Mouse (Mus musculus) liver, postnatal 0 days (tissue): Measurements from ENCODE around the gene Mical3.

Experiments used
- CTCF ChIP-seq: sonication (generic); IDR thresholded peaks from 2 replicates; pipeline ENCODE4 v1.5.1; 2016; ENCODE audit warnings: antibody characterized with exemption, low read depth
- EP300 ChIP-seq: IDR thresholded peaks from 2 replicates; pipeline ENCODE4 v1.6.1; 2016; ENCODE audit warnings: antibody characterized with exemption, low read depth, mild to moderate bottlenecking

DNA sequence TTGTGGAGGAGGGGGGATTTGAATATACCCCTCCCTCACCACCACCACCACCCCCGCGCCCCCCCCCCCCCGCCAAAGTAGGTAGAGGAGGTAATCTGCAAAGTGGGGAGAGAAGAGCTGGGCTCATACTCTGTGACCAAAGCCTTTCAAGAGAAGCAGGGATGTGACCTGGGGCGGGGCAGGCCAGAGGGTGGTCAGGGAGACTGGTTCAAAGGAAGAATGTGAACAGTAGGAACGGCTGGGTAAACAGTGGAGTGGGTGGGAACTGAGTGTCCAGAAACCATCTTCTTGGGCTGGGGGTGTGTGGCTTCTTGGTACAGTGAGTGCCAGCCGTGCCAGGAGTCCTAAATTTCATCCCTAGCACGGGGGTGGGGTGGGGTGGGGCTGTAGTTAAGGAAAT, 10.0 kb downstream of the Mical3 start:
- no peak for TF ChIP-seq CTCF
- TF ChIP-seq EP300: no peak
